Mouse (Mus musculus) CD4-positive, CD25-positive, alpha-beta regulatory T cell, adult 4 months (primary cell): ENCODE measurements around the gene Nsg2. TPM values are rescaled to one million over a fixed set of nuclear protein-coding genes. Genes with fewer than 3 reads are reported as not detected.

Experiments used
- ATAC-seq: one replicate; pipeline ENCODE4 v1.8.0; 2017
- polyA plus RNA-seq, 2 experiments: library from polyadenylated mRNA; unstranded; fragments of 100-300 nt; shearing (Covaris generic); gene quantifications; one replicate each; pipeline ENCODE4 v1.2.1; 2017

Gene Nsg2
- polyA plus RNA-seq, 2 experiments from 2014 or later, result 72.5 to 88.8 TPM

DNA sequence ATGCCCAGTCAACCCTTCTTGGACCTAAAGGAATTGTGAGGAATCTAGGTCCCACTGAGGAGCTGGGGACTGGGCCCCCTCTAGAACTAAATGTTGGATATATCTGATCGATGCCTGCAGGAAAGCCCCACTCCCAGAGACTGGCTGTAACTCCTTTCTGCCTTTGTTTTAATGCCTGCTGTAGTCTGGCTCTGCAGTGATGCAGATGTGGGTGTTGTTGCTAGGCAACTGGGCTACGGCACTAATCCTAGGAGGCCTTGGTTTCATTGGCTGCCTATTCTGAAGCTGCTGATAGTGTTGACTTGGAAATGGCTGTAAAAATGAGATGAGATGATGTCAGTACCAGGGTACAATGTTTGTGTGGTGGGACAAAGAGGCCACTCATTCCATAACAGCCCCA is 87.1 kb downstream of the Nsg2 start:
- peak; percentile 92 for ATAC-seq

- no peak for ATAC-seq
Observed at GRCm38 (mm10) chr11:32087779-32088442, 87.6 kb downstream of the Nsg2 start.

GRCm38 (mm10) chr11:32095793-32096192 is 95.5 kb downstream of the Nsg2 start:
- ATAC-seq, result peak; percentile 53

DNA sequence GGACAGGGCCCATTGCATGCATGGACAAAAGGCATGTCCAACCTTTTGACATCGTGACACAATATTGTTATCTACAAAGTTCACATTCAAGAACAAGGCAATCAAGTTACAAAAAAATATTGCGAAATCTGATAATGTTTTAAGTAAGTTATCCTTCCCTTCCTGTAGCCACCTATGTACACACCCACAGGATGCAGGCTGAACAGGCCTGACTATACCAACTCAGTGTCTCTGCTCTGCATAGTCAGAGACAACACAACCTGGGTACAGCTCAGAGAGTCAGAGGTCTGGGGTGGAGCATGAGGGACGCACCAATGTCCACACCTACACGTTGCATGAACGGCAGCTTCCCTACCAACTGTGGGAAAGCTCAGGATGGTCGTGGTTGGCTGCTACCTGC is 96.1 kb downstream of the Nsg2 start:
- peak; percentile 81 for ATAC-seq

DNA sequence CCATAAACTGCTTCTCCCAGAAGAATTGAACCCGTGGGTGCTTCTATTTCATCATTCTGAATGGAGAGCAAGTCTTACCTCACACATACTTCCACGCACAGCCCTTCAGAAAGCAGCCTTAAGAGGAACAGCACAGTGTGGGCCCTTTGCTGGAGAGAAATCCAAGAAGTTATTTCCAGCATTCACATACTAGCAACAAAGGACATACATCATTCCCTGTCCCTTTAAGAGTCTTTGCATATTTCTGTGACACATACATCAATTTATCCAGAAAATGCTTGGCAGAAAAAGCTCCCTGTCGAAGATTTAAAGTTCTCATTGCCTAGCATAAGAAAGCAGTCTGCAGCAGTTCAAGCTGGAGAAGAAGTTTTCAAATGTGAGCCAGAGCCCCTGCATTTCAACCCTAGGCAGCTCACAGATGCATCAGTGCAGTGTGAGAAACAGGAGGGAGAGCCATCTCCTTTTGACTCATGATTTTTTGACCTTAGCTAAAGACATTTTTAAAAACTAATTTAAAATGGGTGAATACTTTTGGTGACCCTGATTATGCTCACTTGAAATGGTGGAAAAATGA is 100.9 kb downstream of the Nsg2 start:
- ATAC-seq, result no peak

DNA sequence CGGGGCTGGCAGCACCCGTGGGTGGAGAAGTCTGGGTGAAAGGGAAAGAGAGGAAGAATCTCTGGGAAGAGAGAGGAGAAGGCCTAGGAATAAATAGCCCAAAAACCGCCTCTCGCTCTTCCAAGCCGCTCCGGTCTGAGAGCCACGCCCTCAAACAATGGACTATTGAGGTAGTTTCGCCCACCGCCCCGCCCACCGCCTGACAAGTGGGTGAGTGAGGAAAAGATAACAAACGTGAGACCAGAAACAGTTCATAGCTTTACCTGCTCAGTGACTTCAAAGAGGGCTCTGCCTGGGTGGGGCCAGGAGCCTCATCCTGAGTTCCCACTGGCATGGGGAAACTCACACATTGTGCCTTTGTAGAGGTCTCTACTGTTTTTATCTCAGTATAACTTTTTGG is 102.7 kb downstream of the Nsg2 start:
- peak; percentile 38 for ATAC-seq

DNA sequence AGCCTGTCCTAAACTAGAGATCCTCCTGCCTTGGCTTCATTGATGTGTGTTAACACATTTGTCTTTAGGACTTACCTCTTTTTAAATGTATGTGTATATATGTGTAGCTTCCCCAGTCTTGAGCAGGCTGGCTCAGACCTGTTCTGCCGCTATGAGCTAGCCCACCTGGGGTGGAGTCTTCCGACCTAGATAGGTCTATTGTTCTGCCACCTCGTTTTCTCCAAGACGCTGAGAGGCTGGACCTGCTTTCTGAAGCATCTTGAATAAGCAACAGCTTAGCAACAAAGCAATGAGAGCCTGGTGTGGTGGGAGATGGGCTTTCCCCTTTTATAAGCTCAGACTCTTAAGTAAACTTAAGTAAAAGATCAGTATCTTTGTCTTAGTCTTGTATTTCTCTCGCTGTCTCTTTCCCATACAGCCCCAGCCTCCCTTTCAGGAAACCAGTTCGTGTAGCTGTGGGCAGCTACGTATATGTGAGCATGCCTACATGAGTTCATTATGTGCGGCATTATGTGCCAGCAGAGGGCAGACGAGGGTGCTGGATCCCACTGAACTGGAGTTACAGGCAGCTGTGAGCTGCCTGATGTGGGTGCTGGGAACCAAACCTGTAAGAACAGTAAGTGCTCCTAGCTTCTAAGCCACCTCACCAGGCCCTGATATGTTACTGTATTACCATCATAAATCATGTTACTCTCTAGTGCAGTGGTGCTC is 104.3 kb downstream of the Nsg2 start:
- ATAC-seq, result peak; percentile 48

DNA sequence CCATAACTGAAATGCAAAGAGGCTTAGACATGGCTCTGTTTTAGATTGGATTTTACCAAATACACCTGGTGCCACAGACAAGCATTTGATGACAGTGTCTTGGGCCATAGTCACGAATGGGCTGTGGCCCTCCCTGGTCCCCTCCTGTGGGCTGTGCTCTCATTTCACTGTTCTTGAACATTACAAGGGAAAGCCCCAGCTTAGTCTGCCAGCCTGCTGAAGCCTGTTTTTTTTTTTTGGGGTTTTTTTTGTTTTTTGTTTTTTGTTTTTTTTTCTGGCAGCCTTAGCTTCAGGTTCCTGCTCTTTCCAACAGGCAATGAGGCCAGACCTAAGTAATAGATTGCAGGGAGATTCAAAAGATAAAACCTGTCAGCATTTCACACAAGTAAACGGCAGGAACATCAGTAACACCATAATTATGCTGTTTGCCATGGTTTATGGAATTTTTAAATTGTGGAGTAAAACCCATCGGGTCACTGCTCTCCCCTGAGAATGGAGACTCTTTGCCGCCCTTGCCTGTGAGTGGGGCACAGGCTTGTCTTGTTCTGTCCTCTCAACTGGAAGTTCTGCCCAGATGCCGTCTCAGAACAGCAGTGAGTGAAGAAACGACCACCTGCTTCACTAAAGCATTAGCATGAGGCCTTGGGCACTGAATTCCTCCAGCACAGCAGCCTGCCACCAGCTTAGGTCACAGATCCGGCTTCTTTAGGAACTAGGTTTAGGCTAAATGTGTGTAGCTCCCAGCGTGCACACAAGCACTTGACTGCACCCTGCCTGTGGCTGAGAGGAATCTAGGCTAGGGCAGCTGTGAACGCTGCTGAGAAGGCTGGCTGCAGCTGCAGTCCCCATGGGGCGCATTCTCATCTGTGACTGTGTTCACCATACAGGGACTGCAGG is 105.7 kb downstream of the Nsg2 start:
- ATAC-seq, result peak; percentile 66

GRCm38 (mm10) chr11:32106647-32106985 is 106.4 kb downstream of the Nsg2 start:
- ATAC-seq, result no peak

- ATAC-seq, result no peak
Observed at GRCm38 (mm10) chr11:32108441-32108840, 108.2 kb downstream of the Nsg2 start.

Other genes starting within 250 kb of the Nsg2 start
- gene Cpeb4, start 128.3 kb upstream of the Nsg2 start, polyA plus RNA-seq, result 1 to 10 TPM; 5.8 to 7.2 TPM
- gene 4930524B15Rik, start 34.9 kb upstream of the Nsg2 start, polyA plus RNA-seq, result not detected
- gene Il9r, start 199.8 kb downstream of the Nsg2 start, polyA plus RNA-seq, result 10 to 100 TPM in 1 of 2 experiments, 1 to 10 TPM in 1; 5.8 to 10.0 TPM
- 10 to 100 TPM; 55.7 to 58.6 TPM for gene Snrnp25, start 205.0 kb downstream of the Nsg2 start, polyA plus RNA-seq
- gene Rhbdf1, start 221.8 kb downstream of the Nsg2 start, polyA plus RNA-seq, result 1 to 10 TPM in 1 of 2 experiments, not detected in 1; 1.1 TPM
- gene Mpg, start 226.0 kb downstream of the Nsg2 start, polyA plus RNA-seq, result 10 to 100 TPM; 27.0 to 39.9 TPM